Mouse (Mus musculus) liver, embryonic 12.5 days (tissue): ENCODE results near the gene Hck. TPM values are rescaled to one million over a fixed set of nuclear protein-coding genes. Genes with fewer than 3 reads are reported as not detected.

Experiments used
- ATAC-seq: fragments of 200-750 bp; cut with Nextera tagmentation; 2 replicates; pipeline ENCODE4 v1.8.0; 2017; ENCODE audit warnings: moderate number of reproducible peaks, mild to moderate bottlenecking, moderate library complexity
- H3K27ac ChIP-seq: fragments of 300-500 bp; sonication (generic); 2 replicates; pipeline ENCODE4 v1.5.1; 2016; ENCODE audit warnings: mild to moderate bottlenecking
- H3K27me3 ChIP-seq: fragments of 300-500 bp; sonication (generic); replicated peaks from 2 replicates; pipeline ENCODE4 v1.6.1; 2016; ENCODE audit warnings: mild to moderate bottlenecking, moderate library complexity
- H3K36me3 ChIP-seq: fragments of 300-500 bp; sonication (generic); 2 replicates; pipeline ENCODE4 v1.6.1; 2016; ENCODE audit warnings: mild to moderate bottlenecking, moderate library complexity
- H3K4me1 ChIP-seq: fragments of 300-500 bp; sonication (generic); 2 replicates; pipeline ENCODE4 v1.6.1; 2016
- H3K4me2 ChIP-seq: fragments of 300-500 bp; sonication (generic); 2 replicates; pipeline ENCODE4 v1.6.1; 2016; ENCODE audit warnings: mild to moderate bottlenecking, moderate library complexity
- H3K4me3 ChIP-seq: fragments of 300-500 bp; sonication (generic); 2 replicates; pipeline ENCODE4 v1.5.1; 2016; ENCODE audit warnings: mild to moderate bottlenecking, moderate library complexity
- H3K9ac ChIP-seq: fragments of 300-500 bp; sonication (generic); 2 replicates; pipeline ENCODE4 v1.6.1; 2016; ENCODE audit warnings: mild to moderate bottlenecking, moderate library complexity
- H3K9me3 ChIP-seq: fragments of 300-500 bp; sonication (generic); replicated peaks from 2 replicates; pipeline ENCODE4 v1.6.1; 2016; ENCODE audit warnings: mild to moderate bottlenecking, moderate library complexity
- WGBS: fragments of 180-500 bp; shearing (Covaris S2); methylation state at CpG from one replicate; pipeline ENCODE4 v1.1.7; 2016; ENCODE audit not compliant: insufficient replicate concordance; 5-methylcytosine and 5-hydroxymethylcytosine counted together
- polyA plus RNA-seq: library from polyadenylated mRNA; unstranded; fragments of >200 nt; fragmentation: Nextera tagmentation; extraction: Ambion mirVana; gene quantifications from 2 replicates; pipeline ENCODE4 v1.2.1, GENCODE M21; 2016

Hck gene
- polyA plus RNA-seq, 1 experiment from 2014 or later, result 5.6 TPM

- Histone ChIP-seq H3K9me3 (no peaks in the 10 kb centered on the region), H3K27me3 (no peaks in the 10 kb centered on the region), H3K4me2 (no peak overlapping the region), H3K4me3 (no peak overlapping the region), H3K27ac (no peak overlapping the region), H3K9ac (no peak overlapping the region), H3K4me1 (peaks cover 6% of the 10 kb centered on the region), H3K36me3 (peaks cover 100% of the 10 kb centered on the region)
- whole genome bisulfite sequencing, result 68% methylated on average over 2 of the region's 2 CpGs
- no peak for ATAC-seq
Observed at GRCm38 (mm10) chr2:153186176-153186591, 77.9 kb downstream of the Hck start.

- no peaks in the 10 kb centered on the region for H3K9me3 ChIP-seq
- no peak overlapping the region for H3K4me2 ChIP-seq
- H3K27me3 ChIP-seq, result no peaks in the 10 kb centered on the region
- no peak for ATAC-seq
- H3K27ac ChIP-seq, result no peak overlapping the region
- WGBS, result 77% methylated on average over 2 of the region's 2 CpGs
- H3K4me3 ChIP-seq, result no peak overlapping the region
- H3K36me3 ChIP-seq, result peaks cover 100% of the 10 kb centered on the region
- peaks cover 6% of the 10 kb centered on the region for H3K4me1 ChIP-seq
- H3K9ac ChIP-seq, result no peak overlapping the region
Observed at GRCm38 (mm10) chr2:153187848-153188247, 79.6 kb downstream of the Hck start.

GRCm38 (mm10) chr2:153191242-153191641, 83.0 kb downstream of the Hck start:
- Histone ChIP-seq H3K4me2 (no peak overlapping the region), H3K27ac (no peak overlapping the region), H3K9ac (no peak overlapping the region), H3K4me3 (no peak overlapping the region), H3K27me3 (no peaks in the 10 kb centered on the region), H3K36me3 (peaks cover 95% of the 10 kb centered on the region), H3K9me3 (no peaks in the 10 kb centered on the region), H3K4me1 (peaks cover 10% of the 10 kb centered on the region)
- 54% methylated on average over 2 of the region's 2 CpGs for WGBS
- ATAC-seq, result no peak

- Histone ChIP-seq H3K4me1 (peaks cover 16% of the 10 kb centered on the region), H3K9me3 (no peaks in the 10 kb centered on the region), H3K36me3 (peaks cover 92% of the 10 kb centered on the region), H3K9ac (no peak overlapping the region), H3K4me2 (no peak overlapping the region), H3K4me3 (no peak overlapping the region), H3K27me3 (no peaks in the 10 kb centered on the region), H3K27ac (peak overlapping the region; percentile 33; the same call in 1 of the 2 replicates)
- peak; percentile 63 for ATAC-seq
- 62% methylated on average over 3 of the region's 3 CpGs for WGBS
Observed at GRCm38 (mm10) chr2:153194255-153194654, 86.0 kb downstream of the Hck start.

- Histone ChIP-seq H3K4me2 (no peak overlapping the region), H3K27ac (peak overlapping the region; percentile 45; the same call in 1 of the 2 replicates), H3K4me1 (peaks cover 16% of the 10 kb centered on the region), H3K9me3 (no peaks in the 10 kb centered on the region), H3K4me3 (no peak overlapping the region), H3K9ac (no peak overlapping the region), H3K27me3 (no peaks in the 10 kb centered on the region), H3K36me3 (peaks cover 87% of the 10 kb centered on the region)
- ATAC-seq, result no peak
- WGBS, result 43% methylated on average over 5 of the region's 5 CpGs
Observed at GRCm38 (mm10) chr2:153198485-153198884, 90.2 kb downstream of the Hck start.

- Histone ChIP-seq H3K9me3 (no peaks in the 10 kb centered on the region), H3K9ac (no peak overlapping the region), H3K36me3 (peaks cover 90% of the 10 kb centered on the region), H3K4me2 (no peak overlapping the region), H3K27ac (no peak overlapping the region), H3K4me1 (peaks cover 14% of the 10 kb centered on the region), H3K27me3 (no peaks in the 10 kb centered on the region), H3K4me3 (no peak overlapping the region)
- 51% methylated on average over 2 of the region's 2 CpGs for WGBS
- ATAC-seq, result no peak
Observed at GRCm38 (mm10) chr2:153199114-153199513, 90.8 kb downstream of the Hck start.

Other genes starting within 250 kb of the Hck start
- not detected in 2 replicates for gene Mylk2, start 197.1 kb upstream of the Hck start, polyA plus RNA-seq
- 0.13 TPM in 1 of 2 replicates, not detected in the other for gene Foxs1, start 175.3 kb upstream of the Hck start, polyA plus RNA-seq
- not detected in 2 replicates for gene Dusp15, start 156.8 kb upstream of the Hck start, polyA plus RNA-seq
- gene Ttll9, start 146.0 kb upstream of the Hck start, polyA plus RNA-seq, result 0.14 and 0.15 TPM in 2 replicates
- gene Pdrg1, start 93.0 kb upstream of the Hck start, polyA plus RNA-seq, result 55.2 and 56.2 TPM in 2 replicates
- not detected in 2 replicates for gene Xkr7, start 76.6 kb upstream of the Hck start, polyA plus RNA-seq
- gene Ccm2l, start 42.5 kb upstream of the Hck start, polyA plus RNA-seq, result 2.1 and 2.6 TPM in 2 replicates
- gene Tm9sf4, start 52.8 kb downstream of the Hck start, polyA plus RNA-seq, result 43.4 and 44.8 TPM in 2 replicates
- gene Tspyl3, start 117.0 kb downstream of the Hck start, polyA plus RNA-seq, result 4.1 and 4.6 TPM in 2 replicates
- gene Plagl2, start 133.0 kb downstream of the Hck start, polyA plus RNA-seq, result 24.4 and 26.8 TPM in 2 replicates
- 3.6 and 4.3 TPM in 2 replicates for gene Pofut1, start 133.1 kb downstream of the Hck start, polyA plus RNA-seq
- gene Kif3b, start 182.9 kb downstream of the Hck start, polyA plus RNA-seq, result 2.7 and 2.9 TPM in 2 replicates
- gene Asxl1, start 237.4 kb downstream of the Hck start, polyA plus RNA-seq, result 12.2 and 12.5 TPM in 2 replicates